Mouse (Mus musculus) stomach, postnatal 0 days (tissue): ENCODE results near the gene Krtap5-1. TPM values are rescaled to one million over a fixed set of nuclear protein-coding genes. Genes with fewer than 3 reads are reported as not detected.
"Not testable (repeated sequence)": the region's sequence is repeated elsewhere in the genome, so short reads cannot be mapped to it uniquely, and the experiment has no call there.

Experiments
- ATAC-seq: fragments of 200-750 bp; cut with Nextera tagmentation; 2 replicates; pipeline ENCODE4 v1.8.0; 2017; ENCODE audit not compliant: low FRiP score, low TSS enrichment
- DNase-seq: peaks from one replicate; pipeline ENCODE4 v3.0.0-alpha.2; 2016; ENCODE audit warnings: low spot score
- H3K27ac ChIP-seq: fragments of 300-500 bp; sonication (generic); replicated peaks from 2 replicates; pipeline ENCODE4 v1.5.1; 2014; ENCODE audit warnings: mild to moderate bottlenecking, control low read depth
- H3K27me3 ChIP-seq: fragments of 300-500 bp; sonication (generic); 2 replicates; pipeline ENCODE4 v1.6.1; 2014; ENCODE audit warnings: low read length; ENCODE audit not compliant: control insufficient read depth, insufficient read depth
- H3K36me3 ChIP-seq: fragments of 300-500 bp; sonication (generic); 2 replicates; pipeline ENCODE4 v1.6.1; 2014; ENCODE audit warnings: low read length, mixed read lengths; ENCODE audit not compliant: control insufficient read depth, insufficient read depth
- H3K4me1 ChIP-seq: fragments of 300-500 bp; sonication (generic); replicated peaks from 2 replicates; pipeline ENCODE4 v1.6.1; 2014; ENCODE audit warnings: antibody characterized with exemption; ENCODE audit not compliant: control insufficient read depth, insufficient read depth
- H3K4me2 ChIP-seq: fragments of 300-500 bp; sonication (generic); replicated peaks from 2 replicates; pipeline ENCODE4 v1.6.1; 2014; ENCODE audit warnings: low read depth, mild to moderate bottlenecking, control low read depth, moderate library complexity
- H3K4me3 ChIP-seq: fragments of 300-500 bp; sonication (generic); 2 replicates; pipeline ENCODE4 v1.5.1; 2014; ENCODE audit warnings: low read depth, low read length, control low read depth
- H3K9ac ChIP-seq: fragments of 300-500 bp; sonication (generic); 2 replicates; pipeline ENCODE4 v1.6.1; 2014; ENCODE audit warnings: mild to moderate bottlenecking, low read length, control low read depth, mixed read lengths
- H3K9me3 ChIP-seq: fragments of 300-500 bp; sonication (generic); 2 replicates; pipeline ENCODE4 v1.6.1; 2016; ENCODE audit warnings: low read length; ENCODE audit not compliant: control insufficient read depth
- CTCF ChIP-seq: IDR thresholded peaks from 2 replicates; pipeline ENCODE4 v1.5.1; 2016; ENCODE audit warnings: antibody characterized with exemption, low read depth, mild to moderate bottlenecking, moderate library complexity
- EP300 ChIP-seq: optimal IDR thresholded peaks from 2 replicates; pipeline ENCODE3; 2016; ENCODE audit warnings: antibody characterized with exemption
- WGBS: fragments of 180-500 bp; shearing (Covaris S2); extraction: QIAGEN DNeasy Blood & Tissue Kit; methylation state at CpG from one replicate; pipeline ENCODE4 v1.1.7; 2014; 5-methylcytosine and 5-hydroxymethylcytosine counted together
- polyA plus RNA-seq: library from polyadenylated mRNA; unstranded; fragments of >200 nt; fragmentation: Nextera tagmentation; extraction: Ambion mirVana; gene quantifications from 2 replicates; pipeline ENCODE4 v1.2.1, GENCODE M21; 2015

Gene Krtap5-1
- polyA plus RNA-seq, 1 experiment from 2014 or later: not detected

- DNase-seq: no peak
- no peak for ATAC-seq
Measured at GRCm38 (mm10) chr7:142314600-142315285, 17.8 kb upstream of the Krtap5-1 start.

GRCm38 (mm10) chr7:142303929-142304328 lies 7.0 kb upstream of the Krtap5-1 start:
- H3K4me2 ChIP-seq, H3K36me3 ChIP-seq, H3K4me3 ChIP-seq, H3K27ac ChIP-seq, H3K9me3 ChIP-seq, H3K9ac ChIP-seq, H3K4me1 ChIP-seq, H3K27me3 ChIP-seq, DNase-seq, ATAC-seq: not testable (repeated sequence)
- 79% methylated on average over 1 of the region's 1 CpGs for WGBS

More at GRCm38 (mm10) chr7:142314600-142315285, 17.8 kb upstream of the Krtap5-1 start:
- Histone ChIP-seq H3K27ac (no peak overlapping the region), H3K4me2 (no peak overlapping the region), H3K9ac (no peak overlapping the region), H3K36me3 (no peaks in the 10 kb centered on the region), H3K4me3 (no peak overlapping the region), H3K27me3 (no peaks in the 10 kb centered on the region), H3K4me1 (no peaks in the 10 kb centered on the region), H3K9me3 (no peaks in the 10 kb centered on the region)
- WGBS: 57% methylated on average over 5 of the region's 5 CpGs
- TF ChIP-seq EP300 (no peak), CTCF (no peak)

DNA sequence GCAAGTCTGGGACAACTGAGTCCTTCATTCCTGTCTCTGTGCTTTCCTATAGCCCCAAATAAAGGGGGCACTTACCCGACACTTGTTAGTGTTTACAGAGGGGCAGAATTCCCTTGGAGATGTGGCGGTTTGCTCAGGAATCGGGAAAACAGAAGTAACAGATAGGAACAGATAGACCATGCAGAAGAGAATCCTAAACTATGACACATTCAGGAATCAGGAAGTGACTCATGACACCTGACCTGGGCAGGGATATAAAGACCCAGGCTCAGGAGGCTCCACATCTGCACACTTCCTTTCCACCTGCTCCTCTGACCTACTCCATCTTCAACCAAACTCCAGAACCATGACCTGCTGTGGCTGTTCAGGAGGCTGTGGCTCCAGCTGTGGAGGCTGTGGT lies 6.3 kb upstream of the Krtap5-1 start, which contains the start of gene Krtap5-4:
Gene Krtap5-4, plus strand, starts transcription at position 301 of the 400 bp plus-strand sequence.
- ATAC-seq: no peak

GRCm38 (mm10) chr7:142296108-142296507 lies 810 bp downstream of the Krtap5-1 start:
- not testable (repeated sequence) for H3K4me1 ChIP-seq, H3K9ac ChIP-seq, DNase-seq, H3K36me3 ChIP-seq, H3K27ac ChIP-seq, ATAC-seq, H3K9me3 ChIP-seq, H3K27me3 ChIP-seq, H3K4me2 ChIP-seq, H3K4me3 ChIP-seq
- 17% methylated on average over 4 of the region's 4 CpGs for WGBS

More for the DNA sequence above, 6.3 kb upstream of the Krtap5-1 start, which contains the start of gene Krtap5-4:
- Histone ChIP-seq H3K27me3 (no peaks in the 10 kb centered on the region), H3K9ac (no peak within 1 kb of the TSS), H3K4me3 (no peak within 1 kb of the TSS), H3K9me3 (no peaks in the 10 kb centered on the region), H3K4me2 (no peak within 1 kb of the TSS), H3K36me3 (no peaks in the 10 kb centered on the region), H3K27ac (no peak within 1 kb of the TSS), H3K4me1 (no peaks in the 10 kb centered on the region)
- no peak for DNase-seq
- 34% methylated on average over 3 of the region's 3 CpGs for WGBS
- no peak for TF ChIP-seq EP300
- TF ChIP-seq CTCF: no peak

DNA sequence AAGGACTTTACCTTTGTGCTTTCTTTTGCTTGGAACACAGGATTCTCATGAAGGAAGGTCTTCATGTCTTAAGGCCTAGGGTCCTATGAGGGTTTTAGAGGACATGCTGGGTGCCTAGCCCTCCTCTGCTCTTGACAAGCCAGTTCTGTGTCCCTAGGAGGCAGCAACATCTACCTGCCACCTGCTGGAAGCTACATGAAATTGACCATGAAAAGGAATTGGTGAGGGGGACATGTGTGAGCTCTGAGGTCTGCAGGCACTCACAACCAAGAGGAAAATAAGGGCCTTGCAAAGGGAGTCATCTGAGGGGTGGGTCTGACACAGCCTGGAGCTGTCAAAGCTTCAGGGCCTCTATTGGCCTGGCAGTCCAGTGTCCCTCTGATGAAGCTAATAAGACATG lies 1.5 kb downstream of the Krtap5-1 start:
- H3K27me3 ChIP-seq: no peaks in the 10 kb centered on the region
- TF ChIP-seq EP300: no peak
- peak; percentile 43 for TF ChIP-seq CTCF
- no peak for ATAC-seq
- no peaks in the 10 kb centered on the region for H3K4me1 ChIP-seq
- H3K36me3 ChIP-seq: no peaks in the 10 kb centered on the region
- H3K27ac ChIP-seq: no peak overlapping the region
- H3K4me2 ChIP-seq: no peak overlapping the region
- no peaks in the 10 kb centered on the region for H3K9me3 ChIP-seq
- no peak overlapping the region for H3K4me3 ChIP-seq
- no peak overlapping the region for H3K9ac ChIP-seq
- no peak for DNase-seq

DNA sequence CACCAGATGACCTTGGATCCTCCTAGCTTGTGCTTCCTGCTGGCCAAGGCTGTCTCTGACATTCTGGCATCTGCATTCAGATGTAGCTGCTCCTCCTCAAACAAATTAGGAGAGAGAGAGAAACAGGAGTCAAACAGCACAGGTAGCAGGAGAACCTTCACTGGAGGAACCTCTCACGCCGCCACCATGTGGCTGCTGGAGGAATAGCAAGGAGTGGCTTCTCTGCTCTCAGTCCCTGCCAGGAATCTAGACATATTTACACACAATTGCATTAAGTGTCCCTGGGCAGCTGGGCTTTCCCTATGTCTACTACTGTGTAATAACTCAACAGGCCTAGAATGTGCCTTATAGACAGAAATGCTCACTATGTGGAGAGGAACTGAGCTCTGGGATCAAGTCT lies 3.1 kb downstream of the Krtap5-1 start:
- H3K9ac ChIP-seq, H3K9me3 ChIP-seq, H3K4me2 ChIP-seq, H3K27me3 ChIP-seq, H3K36me3 ChIP-seq, H3K4me1 ChIP-seq, H3K4me3 ChIP-seq, H3K27ac ChIP-seq: not testable (repeated sequence)
- peak; percentile 76 for TF ChIP-seq CTCF
- DNase-seq (peak; percentile 66), ATAC-seq (0 out of 2 replicates have a peak, but pooled peaks have one; percentile 51)
- WGBS: 0% methylated on average over 2 of the region's 2 CpGs

- not testable (repeated sequence) for H3K36me3 ChIP-seq, H3K9ac ChIP-seq, H3K4me2 ChIP-seq, H3K4me3 ChIP-seq, DNase-seq, H3K4me1 ChIP-seq, H3K27me3 ChIP-seq, H3K9me3 ChIP-seq, ATAC-seq, H3K27ac ChIP-seq
- 57% methylated on average over 9 of the region's 9 CpGs for WGBS
Measured at GRCm38 (mm10) chr7:142285910-142286612, 10.9 kb downstream of the Krtap5-1 start.
